Mouse (Mus musculus): ENCODE data around the gene Scp2.
A peak's percentile ranks its signal among the peaks of the same experiment; 100 is the strongest.

The Scp2 gene

DNA sequence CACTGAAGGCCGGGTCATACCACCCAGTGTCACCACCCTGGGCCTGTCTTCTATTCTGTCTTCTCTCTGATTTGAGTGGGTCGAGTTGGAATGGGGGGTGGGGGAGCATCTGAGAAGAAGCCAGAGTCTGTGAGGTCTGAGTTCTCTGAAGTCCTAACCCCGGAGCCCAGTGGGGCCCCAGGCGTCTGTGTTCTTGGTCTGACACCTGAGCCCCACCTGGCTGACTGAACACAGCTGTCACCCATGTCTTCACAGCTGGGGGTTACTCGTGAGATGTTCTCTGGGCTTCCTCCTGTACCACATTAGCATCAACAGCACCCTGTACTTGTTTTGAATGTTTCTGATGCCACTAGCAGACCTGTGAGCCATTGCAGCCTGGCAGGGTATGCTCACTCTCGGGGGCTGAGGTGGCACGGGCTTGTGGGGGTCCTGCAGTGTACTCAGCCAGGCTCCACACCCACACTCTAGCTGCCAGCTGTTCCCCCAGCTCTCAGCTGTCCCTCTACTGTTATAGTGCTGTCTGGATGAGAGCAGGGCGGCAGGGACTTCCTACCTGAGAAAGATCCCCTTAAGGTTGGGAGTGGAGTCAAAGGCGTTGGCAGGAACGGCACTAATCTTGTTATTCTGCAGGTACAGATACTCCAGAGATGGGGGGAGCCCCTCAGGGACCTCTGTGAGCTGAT is 126.4 kb downstream of the Scp2 start:
- no peak for DNase-seq (ENCODE audit: low read depth)

DNA sequence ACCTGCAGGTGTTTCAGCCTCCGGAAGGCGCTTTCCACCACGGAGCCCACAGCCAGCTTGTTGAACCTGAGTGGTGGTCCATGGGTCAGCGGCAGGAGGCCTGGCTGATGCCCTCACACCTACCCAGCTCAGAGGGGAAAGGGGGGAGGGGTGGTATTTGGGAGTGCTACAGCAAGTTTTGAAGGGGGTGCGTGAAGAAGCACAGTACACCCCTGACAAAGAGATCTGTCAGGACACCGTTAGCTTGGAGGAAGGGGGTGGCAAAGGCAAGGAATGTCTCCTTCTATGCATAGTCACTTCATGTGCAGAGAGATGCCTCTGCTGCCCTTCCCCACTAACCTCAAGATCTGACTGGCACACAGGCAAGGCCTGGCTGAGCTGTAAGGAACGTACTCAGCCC is 127.0 kb downstream of the Scp2 start:
- no peak for DNase-seq (ENCODE audit: low read depth)

GRCm38 (mm10) chr4:108016321-108016720 is 128.5 kb downstream of the Scp2 start:
- no peak for DNase-seq (ENCODE audit: low read depth)

DNA sequence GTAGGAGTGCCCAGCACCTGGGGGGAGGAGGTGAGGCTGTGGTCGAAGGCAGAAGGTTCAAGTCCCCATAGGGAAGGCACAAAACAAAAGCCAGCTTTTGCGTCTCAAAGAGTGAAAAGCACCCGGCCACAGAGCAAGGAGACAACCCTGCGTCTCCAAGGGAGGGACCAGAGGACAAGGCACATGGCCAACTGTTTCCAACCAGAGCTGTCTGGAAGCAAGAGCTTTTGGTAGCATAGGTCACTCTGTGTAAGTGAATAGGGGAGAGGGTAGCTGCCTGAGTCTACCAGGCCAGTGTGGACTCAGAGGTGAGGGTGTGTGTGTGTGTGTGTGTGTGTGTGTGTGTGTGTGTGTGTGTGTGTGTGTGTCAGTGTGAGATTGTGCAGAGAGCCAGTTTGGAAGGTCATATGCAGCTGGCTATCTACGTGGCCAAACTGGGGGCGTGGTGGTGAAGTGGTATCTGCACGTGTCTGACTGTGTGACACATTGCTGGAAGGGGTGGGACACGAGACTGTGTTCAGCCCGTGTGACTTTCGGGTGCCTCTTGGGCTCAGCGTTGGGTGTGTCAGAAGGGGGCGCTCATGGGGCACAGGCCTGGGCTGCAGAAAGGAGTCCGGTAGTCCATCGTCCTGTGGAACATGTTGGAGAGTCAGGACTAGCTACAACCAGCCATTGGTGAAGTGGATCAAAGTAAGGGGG is 129.6 kb downstream of the Scp2 start:
- DNase-seq (ENCODE audit: low read depth) = peak; percentile 56

GRCm38 (mm10) chr4:108014466-108014865 is 130.3 kb downstream of the Scp2 start:
- no peak for DNase-seq (ENCODE audit: low read depth)

GRCm38 (mm10) chr4:108008541-108008940 is 136.3 kb downstream of the Scp2 start:
- DNase-seq (ENCODE audit: low read depth) = no peak

DNA sequence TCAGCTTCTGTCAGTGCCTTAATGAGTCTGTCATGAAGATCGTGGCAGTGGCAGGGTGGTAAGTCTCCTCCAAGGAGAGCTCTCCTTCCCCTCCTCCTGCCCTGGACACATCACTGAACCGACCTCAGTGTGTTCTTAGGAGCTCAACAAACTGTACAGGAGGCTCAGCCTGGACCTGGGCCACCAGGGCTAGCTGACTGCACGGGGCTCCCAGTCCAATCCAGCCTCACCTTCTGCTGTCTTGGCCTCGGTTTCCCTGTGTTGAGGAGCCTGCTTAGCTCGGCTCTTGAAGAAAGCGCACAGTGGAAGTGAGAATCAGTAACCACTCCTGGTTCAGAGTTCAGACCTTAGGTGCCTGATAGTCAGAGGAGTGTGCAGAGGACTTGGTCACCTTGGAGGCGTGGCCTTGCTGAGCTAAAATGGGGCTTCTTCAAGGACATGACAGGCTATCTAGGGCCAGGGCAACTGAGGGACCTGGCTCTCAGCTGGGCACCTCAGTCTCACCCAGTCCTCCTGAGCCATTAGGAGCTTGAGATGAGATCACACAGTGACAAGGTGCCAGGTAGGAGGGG is 137.2 kb downstream of the Scp2 start:
- DNase-seq (ENCODE audit: low read depth) = no peak

- DNase-seq (ENCODE audit: low read depth) = no peak
Measured at GRCm38 (mm10) chr4:108005328-108005727, 139.5 kb downstream of the Scp2 start.

GRCm38 (mm10) chr4:107999380-107999779 is 145.4 kb downstream of the Scp2 start:
- no peak for DNase-seq (ENCODE audit: low read depth)

DNA sequence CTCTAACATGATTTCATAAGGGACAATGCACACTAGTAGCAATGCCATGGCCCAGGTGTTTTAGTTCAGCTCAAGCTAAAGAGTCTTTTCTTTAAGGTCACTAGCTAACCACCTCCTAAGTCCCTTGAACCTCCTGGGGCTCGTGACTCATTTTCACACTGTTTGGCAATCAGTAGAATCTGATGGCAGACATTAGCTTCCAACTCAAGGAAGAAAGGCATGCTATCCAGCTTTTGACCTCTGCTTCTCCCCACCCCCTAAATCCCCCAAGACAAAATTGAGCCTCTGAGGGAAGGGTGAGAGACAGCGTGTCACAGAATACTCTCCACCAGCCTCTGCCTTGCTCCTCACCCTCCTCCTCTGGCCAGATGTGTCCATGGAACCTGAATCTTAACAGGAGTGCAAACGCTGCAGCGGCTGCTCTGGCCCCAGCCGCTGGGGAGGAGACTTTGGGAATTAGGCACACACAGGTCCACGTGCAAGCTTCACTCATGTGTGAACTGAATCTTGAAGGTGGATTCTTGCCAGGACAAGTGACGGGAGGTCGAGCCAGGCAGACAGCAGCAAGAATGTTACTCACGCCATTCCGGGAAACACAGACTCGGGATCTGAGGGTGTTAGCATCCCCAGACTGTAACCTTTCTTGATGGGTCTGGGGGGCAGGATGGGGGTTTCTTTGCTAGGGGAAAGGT is 146.0 kb downstream of the Scp2 start:
- DNase-seq (ENCODE audit: low read depth) = no peak

DNA sequence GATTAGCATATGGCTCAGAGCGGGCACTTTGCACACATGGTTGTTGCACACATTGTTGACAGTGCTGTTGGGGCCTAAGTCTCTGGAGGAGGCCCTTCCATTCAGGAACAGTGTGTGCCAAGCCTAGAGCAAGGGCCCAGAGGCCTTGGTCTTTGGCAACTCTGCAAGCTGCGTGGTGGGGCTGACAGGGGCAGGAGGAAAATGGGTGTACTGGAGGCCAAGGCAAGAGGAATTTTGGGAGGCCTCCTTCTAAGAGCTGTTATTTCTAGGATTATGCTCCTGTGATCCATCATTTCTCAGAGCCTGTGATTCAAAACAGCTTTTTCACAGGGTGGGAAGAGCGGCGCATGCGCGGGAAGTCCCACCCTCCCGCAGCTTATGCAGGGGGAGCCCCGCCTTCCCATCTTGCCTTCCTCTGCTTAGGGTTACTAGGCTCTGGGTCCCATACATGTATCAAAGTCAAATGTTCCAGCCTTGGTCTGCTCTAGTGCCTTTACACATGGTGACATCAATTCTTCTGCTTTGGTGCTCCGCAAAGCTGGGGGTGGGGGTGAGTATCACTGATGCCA is 148.3 kb downstream of the Scp2 start:
- no peak for DNase-seq (ENCODE audit: low read depth)

- DNase-seq (ENCODE audit: low read depth) = no peak
Measured at GRCm38 (mm10) chr4:107995727-107996126, 149.1 kb downstream of the Scp2 start.

DNA sequence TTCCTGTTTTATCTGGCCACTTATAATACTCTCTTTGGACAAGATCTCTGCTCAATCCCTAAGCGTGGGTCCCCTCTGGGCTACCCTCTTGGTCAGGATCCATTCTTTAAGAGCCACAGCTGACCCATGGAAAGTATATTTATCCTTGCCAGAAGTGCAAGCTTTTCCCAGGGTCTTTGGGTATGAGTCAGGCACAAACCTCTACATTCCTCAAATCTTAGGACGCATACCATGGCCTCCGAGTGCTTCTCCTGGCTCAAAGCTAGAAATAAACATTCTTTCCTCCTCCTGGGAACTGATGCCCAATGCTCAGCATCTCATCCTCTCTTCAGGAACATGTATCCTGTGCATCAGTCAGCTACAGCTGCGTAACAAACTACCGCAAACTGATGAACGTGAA is 149.8 kb downstream of the Scp2 start:
- no peak for DNase-seq (ENCODE audit: low read depth)

All from 416B (cell line).